Mouse (Mus musculus) right cerebral cortex, postnatal 36 days (tissue): ENCODE results near the gene Slco4a1.

Experiments
- DNase-seq, 2 experiments: peaks; one replicate each; pipeline ENCODE4 v3.0.0; 2022; ENCODE audit warnings: low spot score in 2 of 2, mixed read lengths in 1 of 2

The Slco4a1 gene

DNA sequence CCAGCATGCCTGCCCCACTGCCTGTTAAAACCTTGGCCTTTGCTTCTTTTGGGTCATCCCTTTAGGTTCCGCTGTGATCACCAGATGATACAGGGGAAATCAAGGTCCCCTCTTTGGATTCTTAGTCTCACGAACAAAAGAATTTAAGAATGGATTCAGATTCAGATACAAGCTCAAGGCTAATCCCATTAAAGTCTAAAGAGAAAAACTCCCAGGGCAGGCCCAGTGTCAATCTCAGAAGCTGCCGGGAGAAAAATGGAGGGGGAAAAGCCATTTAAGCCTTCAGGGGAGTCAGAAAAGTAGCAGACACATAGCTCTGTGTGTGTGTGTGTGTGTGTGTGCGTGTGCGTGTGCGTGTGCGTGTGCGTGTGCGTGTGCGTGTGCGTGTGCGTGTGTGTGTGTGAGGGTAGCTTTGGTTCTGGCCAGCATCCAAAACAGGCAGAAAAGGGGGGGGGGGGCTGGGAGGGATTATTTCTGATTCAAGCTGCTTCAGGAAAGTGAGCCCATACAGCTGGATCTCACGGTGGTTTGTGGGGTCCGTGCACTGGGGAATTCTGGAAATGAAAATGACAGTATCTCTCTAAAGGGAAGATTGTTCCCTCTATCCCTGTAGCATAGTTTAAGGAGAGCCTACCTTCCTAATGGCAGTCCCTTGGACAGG is 52.5 kb downstream of the Slco4a1 start:
- no peak for DNase-seq

DNA sequence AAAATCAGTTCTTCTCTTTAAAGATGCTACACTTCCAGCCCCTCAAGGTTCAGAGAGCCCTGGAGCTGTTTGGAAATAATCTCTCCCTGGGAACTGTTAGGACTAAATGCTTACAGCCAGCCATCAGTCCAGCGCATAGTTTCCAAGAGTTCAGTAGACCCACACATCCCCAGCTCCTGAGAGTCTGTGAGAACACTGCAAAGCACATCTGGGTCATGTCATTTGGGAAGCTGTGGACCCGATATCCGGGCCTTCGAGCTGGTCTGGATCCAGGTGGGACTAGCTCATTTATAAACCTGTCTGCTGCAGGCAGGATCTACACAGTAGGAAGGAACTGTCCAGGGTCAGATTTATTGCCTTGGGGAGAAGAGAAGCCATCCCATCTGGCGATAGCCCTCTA is 54.8 kb downstream of the Slco4a1 start:
- no peak for DNase-seq

DNA sequence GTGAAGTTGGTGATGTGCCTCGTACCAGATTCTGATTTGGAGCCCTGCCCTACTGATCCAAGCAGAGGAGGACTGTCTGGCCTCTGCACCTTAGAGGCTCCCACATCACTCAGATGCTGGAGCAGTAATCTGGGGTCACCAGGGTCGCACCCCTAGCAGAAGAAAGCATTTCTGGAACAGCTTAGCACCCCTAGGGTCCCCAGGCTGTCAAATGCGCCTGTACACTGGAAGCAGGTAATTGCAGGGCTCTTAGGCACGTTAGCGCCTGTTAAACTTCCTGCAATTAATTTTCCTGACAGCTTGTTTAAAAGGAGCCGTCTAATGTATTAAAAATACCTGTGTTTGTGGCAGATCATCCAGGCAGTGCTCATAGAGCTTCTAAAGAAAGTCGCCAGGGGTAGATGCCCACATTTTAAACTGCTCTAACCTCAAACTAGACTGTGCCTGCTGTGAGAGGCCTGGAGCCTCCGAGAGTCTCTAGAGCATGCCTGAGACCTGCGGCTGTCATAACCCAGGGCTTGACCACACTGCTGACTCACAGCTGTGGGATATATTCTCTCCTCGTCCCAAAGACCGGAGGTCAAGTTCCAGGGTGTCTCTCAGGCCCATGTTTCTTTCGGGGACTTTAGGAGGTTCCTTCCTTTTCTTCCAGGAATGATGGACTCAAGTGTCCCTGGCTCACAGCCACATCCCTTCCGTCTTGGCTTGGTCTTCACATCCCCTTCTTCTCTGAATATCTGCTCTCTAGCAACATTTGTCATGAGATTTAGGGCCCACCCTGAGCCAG is 56.0 kb downstream of the Slco4a1 start:
- no peak for DNase-seq

DNA sequence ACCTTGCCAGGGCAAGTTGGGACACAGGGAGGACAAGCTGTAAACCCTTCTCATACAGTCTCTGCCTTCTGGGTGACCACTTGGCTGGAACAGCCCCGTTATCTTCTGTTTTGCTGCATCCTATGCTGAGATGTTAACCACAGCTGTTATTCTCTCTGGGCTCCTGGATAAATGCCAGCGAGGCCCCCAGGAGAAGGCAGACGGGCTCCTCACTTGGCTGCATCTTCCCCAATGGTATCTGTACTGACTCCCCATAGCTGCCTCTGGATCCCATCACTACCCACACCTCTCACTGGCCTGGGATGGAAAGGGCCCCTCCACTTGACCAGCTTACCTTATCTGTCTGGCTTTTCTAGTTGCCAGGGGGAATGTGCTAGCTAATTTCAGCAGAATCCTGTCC is 57.0 kb downstream of the Slco4a1 start:
- DNase-seq, result no peak

DNA sequence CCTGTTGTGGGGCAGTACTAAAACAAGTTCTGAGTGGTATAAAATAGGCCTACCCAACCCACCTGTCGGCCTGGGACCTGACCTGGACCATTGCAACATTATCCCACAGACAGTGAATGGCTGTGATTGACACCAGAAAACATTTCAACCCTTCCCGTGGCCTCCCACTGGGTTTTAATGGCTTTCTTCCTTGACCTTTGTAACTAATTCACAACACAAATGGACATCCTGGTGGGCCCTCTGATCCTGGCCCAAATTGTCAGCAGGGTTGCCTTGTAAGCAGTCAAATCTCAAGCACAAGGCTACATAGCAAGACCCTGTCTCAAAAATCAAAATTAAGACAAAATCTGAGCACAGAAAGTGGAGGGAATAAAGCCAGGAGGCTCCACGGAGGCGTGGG is 57.8 kb downstream of the Slco4a1 start:
- DNase-seq, result no peak

DNA sequence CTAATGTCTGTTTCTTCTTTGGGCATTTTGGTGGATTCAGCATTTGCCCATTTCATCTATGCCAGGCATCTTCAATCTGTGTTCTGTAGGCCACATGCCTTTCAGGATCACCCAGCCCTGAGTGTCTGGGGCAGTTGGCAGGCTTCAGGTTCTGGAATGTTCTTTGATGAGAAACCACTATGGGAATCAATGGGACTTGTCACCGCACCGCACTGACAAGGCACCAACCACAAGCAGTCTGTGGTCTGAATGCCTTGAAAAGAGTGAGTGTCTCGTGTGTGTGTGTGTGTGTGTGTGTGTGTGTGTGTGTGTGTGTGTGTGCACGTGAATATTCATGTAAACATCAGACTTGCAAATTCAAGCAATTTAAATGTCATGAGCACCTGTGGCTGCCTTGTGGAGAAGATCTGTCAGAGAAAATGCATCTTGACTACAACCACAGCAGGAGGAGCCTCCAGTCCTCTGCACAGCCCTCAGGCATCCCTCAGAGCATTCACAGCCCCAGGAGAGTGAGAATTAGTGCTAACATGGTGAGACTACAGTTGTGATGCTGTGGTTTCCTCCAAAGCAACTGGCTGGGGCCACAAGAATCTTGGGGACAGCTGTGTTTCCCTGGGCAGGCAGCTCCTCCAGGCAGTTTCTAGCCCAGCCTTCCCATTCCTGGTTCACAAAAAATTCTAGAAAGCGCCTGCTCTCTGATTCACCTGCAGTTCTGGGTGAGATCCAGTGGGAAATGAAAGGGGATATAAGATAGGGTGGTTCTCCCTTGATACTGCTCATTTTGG is 65.6 kb downstream of the Slco4a1 start:
- DNase-seq, result no peak

- DNase-seq, result no peak
These were observed 66.8 kb downstream of the Slco4a1 start for GRCm38 (mm10) chr2:180522825-180523224.
